Mouse (Mus musculus) lung, adult 2 months (tissue): ENCODE data around the gene Tceal3.

Experiments
- CTCF ChIP-seq: fragments of 200-500 bp; IDR thresholded peaks from 2 replicates; pipeline ENCODE4 v1.5.1; 2011; ENCODE audit warnings: mild to moderate bottlenecking, low read length, control low read depth; ENCODE audit not compliant: insufficient read depth
- POLR2A ChIP-seq: fragments of 200-500 bp; IDR thresholded peaks from 2 replicates; pipeline ENCODE4 v1.6.1; 2011; ENCODE audit warnings: low read depth, mild to moderate bottlenecking, control low read depth, low read length, borderline replicate concordance; ENCODE audit errors: extremely low read depth

DNA sequence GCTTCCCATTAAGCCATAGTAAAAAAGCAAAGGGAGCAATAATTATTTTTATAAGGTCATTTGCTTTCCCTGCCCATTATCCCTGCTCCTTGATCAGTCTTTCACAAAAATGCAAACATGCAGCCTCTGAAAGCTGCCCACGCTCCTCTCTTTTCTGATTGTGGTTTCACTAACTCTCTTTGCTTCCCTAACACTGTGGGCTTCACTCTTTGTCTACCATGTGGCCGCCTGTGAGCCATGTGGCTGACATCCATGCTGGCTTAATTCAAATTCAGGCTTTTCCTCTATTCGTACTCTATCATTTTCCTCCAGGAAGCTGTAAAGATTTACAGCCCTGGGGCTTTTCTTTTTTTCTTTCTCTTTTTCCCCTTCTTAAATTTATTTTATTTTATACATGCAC, 20.7 kb downstream of the Tceal3 start:
- no peak for TF ChIP-seq POLR2A
- TF ChIP-seq CTCF, result no peak
